Mouse (Mus musculus): ENCODE data around the gene Rnf8. TPM values are rescaled to one million over a fixed set of nuclear protein-coding genes. Genes with fewer than 3 reads are reported as not detected.

The Rnf8 gene
- 12.4 and 14.7 TPM in 2 replicates for polyA plus RNA-seq (2012; rRNA removed; ENCODE audit: low replicate concordance)

DNA sequence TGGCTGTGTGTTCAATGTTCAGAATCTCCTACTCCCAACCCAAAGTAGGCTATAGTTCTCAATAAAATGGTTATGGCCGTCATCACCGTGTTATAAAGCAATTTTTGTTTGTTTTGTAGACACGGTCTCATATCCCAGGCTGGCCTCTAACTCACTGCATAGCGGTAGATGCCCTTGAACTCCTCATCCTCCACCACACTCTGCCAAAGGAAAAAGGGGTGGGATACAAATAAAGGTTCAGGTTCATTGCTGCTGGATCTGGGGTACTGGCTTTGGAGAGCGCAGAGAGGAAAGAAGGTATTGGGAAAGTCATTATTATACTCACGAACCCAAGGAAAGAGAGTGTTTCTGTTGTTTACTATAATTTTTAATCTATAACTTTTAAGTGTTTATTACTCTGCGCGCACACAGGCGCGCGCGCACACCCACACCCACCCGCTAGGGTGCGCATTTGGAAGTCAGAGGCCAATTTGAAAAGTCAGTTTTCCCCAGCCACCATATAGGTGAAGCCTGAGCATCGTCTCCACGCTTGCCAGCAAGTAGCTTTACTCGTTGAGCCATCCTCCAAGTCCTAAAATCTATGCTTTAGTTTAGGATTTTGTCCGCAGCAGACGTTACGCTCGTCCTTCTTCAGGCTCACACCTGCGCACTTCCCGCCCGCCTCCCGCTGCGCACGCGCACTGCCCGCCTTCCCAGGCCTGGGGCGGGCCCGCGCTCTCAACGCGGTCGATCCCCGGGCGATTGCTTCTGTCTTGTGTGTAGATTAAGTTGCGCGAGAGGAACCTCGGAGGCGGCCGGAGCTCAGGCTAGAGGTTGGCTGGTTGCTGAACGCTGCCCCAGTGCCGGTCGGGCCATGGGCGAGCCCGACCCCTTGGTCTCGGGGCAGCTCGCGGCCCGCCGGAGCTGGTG is at the start of gene Rnf8, which contains the start of gene Gm28043:
Gene Rnf8, plus strand, starts transcription at position 676 of the 909 bp plus-strand sequence.
Gene Gm28043, plus strand, starts transcription at position 762 of the 909 bp plus-strand sequence.

DNA sequence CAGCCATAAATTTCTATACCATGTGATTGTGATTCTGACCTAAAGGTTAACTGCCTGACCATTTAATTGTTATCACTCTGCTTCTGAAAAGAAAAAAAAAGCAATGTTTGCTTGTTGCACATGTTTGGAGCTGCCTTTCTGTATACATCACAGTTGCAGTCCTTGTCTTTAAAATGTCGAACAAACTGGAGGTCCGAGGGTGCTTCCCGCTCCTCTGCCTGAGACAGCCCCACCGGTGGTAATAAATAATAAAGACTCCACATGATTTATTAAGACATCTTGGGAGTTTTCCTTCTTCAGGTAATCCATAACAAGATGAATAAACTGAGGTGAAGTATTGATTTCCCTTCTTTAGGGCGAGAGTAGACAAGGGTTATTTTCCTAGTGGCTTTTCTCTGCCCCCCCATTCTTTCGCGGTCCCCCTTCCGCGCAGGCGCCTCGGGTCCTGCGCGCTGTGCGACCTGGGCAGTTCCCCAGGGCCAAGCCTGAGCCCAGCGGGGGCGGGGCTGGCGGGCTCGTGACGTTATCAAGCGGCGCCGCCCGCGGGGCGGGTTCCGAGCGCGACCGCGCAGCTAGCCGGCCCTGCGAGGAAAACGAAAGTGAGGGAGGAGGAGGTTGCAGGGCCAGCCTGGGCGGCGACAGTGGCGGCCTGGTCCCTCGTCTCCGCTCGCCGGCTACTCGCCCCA is 45.6 kb downstream of the Rnf8 start, which contains the start of gene Cmtr1:
Gene Cmtr1, plus strand, starts transcription at position 520 of the 686 bp plus-strand sequence.

Other genes with a start within 250 kb of the Rnf8 start
- gene Pim1, start 124.0 kb upstream of the Rnf8 start, polyA plus RNA-seq (2012; rRNA removed; ENCODE audit: low replicate concordance), result 59.8 and 198 TPM in 2 replicates
- not detected in 2 replicates for gene Gm17657, start 65.2 kb upstream of the Rnf8 start, polyA plus RNA-seq (2012; rRNA removed; ENCODE audit: low replicate concordance)
- 22.1 and 27.2 TPM in 2 replicates for gene Tbc1d22b, start 65.0 kb upstream of the Rnf8 start, polyA plus RNA-seq (2012; rRNA removed; ENCODE audit: low replicate concordance)
- not detected in 2 replicates for gene Tmem217, start 62.4 kb upstream of the Rnf8 start, polyA plus RNA-seq (2012; rRNA removed; ENCODE audit: low replicate concordance)
- 0.08 and 0.20 TPM in 2 replicates for gene Gm28043, start 86 bp downstream of the Rnf8 start, polyA plus RNA-seq (2012; rRNA removed; ENCODE audit: low replicate concordance)
- gene Cmtr1, start 45.8 kb downstream of the Rnf8 start, polyA plus RNA-seq (2012; rRNA removed; ENCODE audit: low replicate concordance), result 9.2 and 10.1 TPM in 2 replicates
- gene Ccdc167, start 102.3 kb downstream of the Rnf8 start, polyA plus RNA-seq (2012; rRNA removed; ENCODE audit: low replicate concordance), result 1.9 and 3.7 TPM in 2 replicates

Measured in duodenum, adult 2 months (tissue).